Mouse (Mus musculus) MEL-GATA-1-ER (cell line): ENCODE measurements around the gene Fmo1.
"Not testable (repeated sequence)": the region's sequence is repeated elsewhere in the genome, so short reads cannot be mapped to it uniquely, and the experiment has no call there.

ENCODE experiments used
- DNase-seq: peaks from one replicate; pipeline ENCODE4 v3.0.0-alpha.2; 2012; ENCODE audit warnings: low read depth; ENCODE audit errors: extremely low read depth

Fmo1 gene

GRCm38 (mm10) chr1:162805011-162805410, 61.4 kb downstream of the Fmo1 start:
- DNase-seq: no peak

- DNase-seq: no peak
Observed at GRCm38 (mm10) chr1:162796441-162796840, 70.0 kb downstream of the Fmo1 start.

- no peak for DNase-seq
Observed at GRCm38 (mm10) chr1:162792306-162793044, 73.9 kb downstream of the Fmo1 start.

- DNase-seq: no peak
Observed at GRCm38 (mm10) chr1:162785222-162785621, 81.2 kb downstream of the Fmo1 start.

- DNase-seq: no peak
Observed at GRCm38 (mm10) chr1:162783669-162784248, 82.7 kb downstream of the Fmo1 start.

- not testable (repeated sequence) for DNase-seq
Observed at GRCm38 (mm10) chr1:162781035-162781434, 85.4 kb downstream of the Fmo1 start.
